Mouse (Mus musculus) thymus, adult 2 months (tissue): ENCODE measurements at regions not wholly inside any gene's neighbourhood (a gene's known extent, or its start where the extent isn't known, plus 50 kb on each side); places are given as distances from the start of the nearest gene placed in this dataset.

Source experiments
- CTCF ChIP-seq: fragments of 200-500 bp; IDR thresholded peaks from 2 replicates; pipeline ENCODE4 v1.5.1; 2012; ENCODE audit warnings: mild to moderate bottlenecking, control low read depth, low read length, moderate library complexity, borderline replicate concordance; ENCODE audit not compliant: control insufficient read depth, poor library complexity, insufficient read depth; ENCODE audit errors: extremely low read depth
- POLR2A ChIP-seq: fragments of 200-500 bp; IDR thresholded peaks from 2 replicates; pipeline ENCODE4 v1.6.1; 2012; ENCODE audit warnings: mild to moderate bottlenecking, low read length, control low read depth, moderate library complexity; ENCODE audit not compliant: control insufficient read depth, poor library complexity, insufficient read depth; ENCODE audit errors: extremely low read depth

DNA sequence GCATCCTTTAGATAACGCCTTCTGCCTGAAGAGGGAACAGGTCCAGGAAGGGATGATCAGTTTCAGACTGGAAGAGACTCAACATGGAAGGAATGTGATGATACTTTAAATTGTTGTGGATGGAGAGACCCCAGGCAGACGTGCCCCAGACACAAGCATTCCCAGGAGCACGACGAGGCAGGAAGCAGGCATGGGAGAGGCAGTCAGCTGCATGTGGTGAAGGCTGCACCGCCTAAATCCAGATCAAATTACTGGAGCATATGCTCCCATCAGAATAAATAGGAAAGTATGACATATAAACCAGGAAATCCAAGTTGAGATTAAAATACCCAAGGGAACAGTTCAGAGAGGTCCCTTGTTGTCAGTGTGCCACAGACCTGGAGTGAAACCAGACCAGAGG, 467.3 kb downstream of the Pid1 start:
- TF ChIP-seq POLR2A (no peak), CTCF (no peak)
